Mouse (Mus musculus): Measurements from ENCODE around the gene Mmab. TPM values are rescaled to one million over a fixed set of nuclear protein-coding genes. Genes with fewer than 3 reads are reported as not detected.

Gene Mmab
- total RNA-seq, 2 experiments from 2014 or later = 19.2 to 19.4 TPM

Small RNA genes lying within 50 kb of the gene (microRNA-seq; reads per million reads assigned to microRNA genes)
- gene Mir7027 = not detected

Other genes with a start within 250 kb of the Mmab start
- not detected for gene Foxn4, start 170.3 kb downstream of the Mmab start, total RNA-seq (2021)
- under 1 TPM; 0.32 to 0.36 TPM for gene Myo1h, start 154.9 kb downstream of the Mmab start, total RNA-seq (2021)
- 10 to 100 TPM; 15.2 to 21.4 TPM for gene Kctd10, start 63.6 kb downstream of the Mmab start, total RNA-seq (2021)
- gene Ube3b, start 63.5 kb downstream of the Mmab start, total RNA-seq (2021) = 100 to 1,000 TPM; 108 to 115 TPM
- 1 to 10 TPM; 8.4 to 9.4 TPM for gene Mvk, start 209 bp upstream of the Mmab start, total RNA-seq (2021)
- under 1 TPM; 0.33 to 0.66 TPM for gene Fam222a, start 124.0 kb upstream of the Mmab start, total RNA-seq (2021)
- gene Trpv4, start 214.4 kb upstream of the Mmab start, total RNA-seq (2021) = 1 to 10 TPM; 1.8 to 2.1 TPM
- gene Gltp, start 246.9 kb upstream of the Mmab start, total RNA-seq (2021) = 1 to 10 TPM; 7.2 to 8.7 TPM